Mouse (Mus musculus): ENCODE measurements around the gene Irs1. TPM values are rescaled to one million over a fixed set of nuclear protein-coding genes. Genes with fewer than 3 reads are reported as not detected.

Irs1 gene
- polyA plus RNA-seq, 1 experiment from 2014 or later = 4.3 TPM

DNA sequence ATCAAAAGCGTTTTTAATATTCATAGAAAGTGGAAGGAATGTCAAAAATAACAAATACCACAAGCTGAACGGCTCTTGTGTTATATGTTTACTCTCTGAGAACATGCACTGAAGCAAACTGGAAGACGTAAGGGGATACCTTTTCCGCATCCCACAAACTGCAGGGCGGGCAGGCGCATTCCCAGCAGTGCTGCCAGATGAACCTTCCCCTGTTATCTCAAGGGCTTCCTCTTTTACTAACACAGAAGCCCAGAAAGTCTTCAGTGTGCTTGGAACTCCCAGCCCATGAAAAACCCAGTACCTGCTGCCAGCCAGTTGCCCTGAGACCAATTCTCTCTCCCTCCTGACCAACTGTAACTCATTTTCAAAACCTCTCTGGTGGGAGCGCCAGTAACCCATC lies 90.6 kb downstream of the Irs1 start:
- no peaks in the 10 kb centered on the region for H3K27me3 ChIP-seq (ENCODE audit: insufficient read depth, low read length)
- peaks cover 16% of the 10 kb centered on the region; the same call in 1 of the 2 replicates for H3K4me1 ChIP-seq (ENCODE audit: insufficient read depth, low read length)
- ATAC-seq (ENCODE audit: low FRiP score, low TSS enrichment) = no peak; the same call in 1 of the 2 replicates
- no peak overlapping the region for H3K4me3 ChIP-seq (ENCODE audit: low read length)
- H3K9ac ChIP-seq (replicated peaks; ENCODE audit: low read length) = no peak overlapping the region
- 57% methylated on average over 7 of the region's 7 CpGs for WGBS
- H3K9me3 ChIP-seq (ENCODE audit: low read length) = no peaks in the 10 kb centered on the region
- no peak overlapping the region for H3K27ac ChIP-seq (ENCODE audit: low read length)
- H3K4me2 ChIP-seq (replicated peaks; ENCODE audit: low read depth, low read length) = no peak overlapping the region
- no peaks in the 10 kb centered on the region for H3K36me3 ChIP-seq (ENCODE audit: insufficient read depth, low read length)

DNA sequence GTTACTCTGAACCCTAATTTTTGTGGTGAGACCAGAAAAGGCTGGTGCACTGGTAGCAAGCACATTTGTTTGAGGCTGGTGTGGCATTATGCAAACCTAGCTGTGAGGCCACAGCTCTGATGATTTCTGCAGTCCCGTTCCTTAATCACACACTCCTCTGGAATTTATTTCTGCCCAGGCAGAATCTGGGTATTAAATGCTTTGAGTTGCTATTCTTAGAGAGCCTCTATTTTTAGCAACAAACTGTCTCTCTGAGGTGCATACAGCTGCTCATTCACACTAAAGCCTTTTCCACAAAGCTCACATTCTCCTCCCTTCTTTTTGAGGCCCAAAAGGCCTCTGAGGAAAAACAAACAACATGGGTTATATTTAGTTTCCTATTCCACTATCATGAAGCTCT lies 91.3 kb downstream of the Irs1 start:
- 10% methylated on average over 1 of the region's 1 CpGs for WGBS
- H3K27me3 ChIP-seq (ENCODE audit: insufficient read depth, low read length) = no peaks in the 10 kb centered on the region
- no peaks in the 10 kb centered on the region for H3K36me3 ChIP-seq (ENCODE audit: insufficient read depth, low read length)
- ATAC-seq (ENCODE audit: low FRiP score, low TSS enrichment) = no peak
- H3K9ac ChIP-seq (replicated peaks; ENCODE audit: low read length) = no peak overlapping the region
- peaks cover 16% of the 10 kb centered on the region; the same call in 1 of the 2 replicates for H3K4me1 ChIP-seq (ENCODE audit: insufficient read depth, low read length)
- no peak overlapping the region for H3K4me2 ChIP-seq (replicated peaks; ENCODE audit: low read depth, low read length)
- H3K27ac ChIP-seq (ENCODE audit: low read length) = peak overlapping the region; percentile 30; the same call in 1 of the 2 replicates
- no peak overlapping the region for H3K4me3 ChIP-seq (ENCODE audit: low read length)
- no peaks in the 10 kb centered on the region for H3K9me3 ChIP-seq (ENCODE audit: low read length)

GRCm38 (mm10) chr1:82191579-82191978 lies 99.6 kb downstream of the Irs1 start:
- no peaks in the 10 kb centered on the region for H3K36me3 ChIP-seq (ENCODE audit: insufficient read depth, low read length)
- H3K4me3 ChIP-seq (ENCODE audit: low read length) = no peak overlapping the region
- no peak overlapping the region for H3K4me2 ChIP-seq (replicated peaks; ENCODE audit: low read depth, low read length)
- H3K4me1 ChIP-seq (ENCODE audit: insufficient read depth, low read length) = peaks cover 3% of the 10 kb centered on the region; the same call in 1 of the 2 replicates
- no peaks in the 10 kb centered on the region for H3K27me3 ChIP-seq (ENCODE audit: insufficient read depth, low read length)
- H3K9ac ChIP-seq (replicated peaks; ENCODE audit: low read length) = no peak overlapping the region
- no peak for ATAC-seq (ENCODE audit: low FRiP score, low TSS enrichment)
- H3K27ac ChIP-seq (ENCODE audit: low read length) = no peak overlapping the region
- 64% methylated on average over 3 of the region's 3 CpGs for whole genome bisulfite sequencing
- no peaks in the 10 kb centered on the region for H3K9me3 ChIP-seq (ENCODE audit: low read length)

GRCm38 (mm10) chr1:82189516-82189915 lies 101.7 kb downstream of the Irs1 start:
- H3K36me3 ChIP-seq (ENCODE audit: insufficient read depth, low read length) = no peaks in the 10 kb centered on the region
- H3K4me2 ChIP-seq (replicated peaks; ENCODE audit: low read depth, low read length) = no peak overlapping the region
- WGBS = 18% methylated on average over 3 of the region's 3 CpGs
- no peaks in the 10 kb centered on the region for H3K9me3 ChIP-seq (ENCODE audit: low read length)
- H3K4me3 ChIP-seq (ENCODE audit: low read length) = no peak overlapping the region
- no peak overlapping the region for H3K9ac ChIP-seq (replicated peaks; ENCODE audit: low read length)
- H3K27ac ChIP-seq (ENCODE audit: low read length) = no peak overlapping the region
- peaks cover 3% of the 10 kb centered on the region; the same call in 1 of the 2 replicates for H3K4me1 ChIP-seq (ENCODE audit: insufficient read depth, low read length)
- ATAC-seq (ENCODE audit: low FRiP score, low TSS enrichment) = no peak
- H3K27me3 ChIP-seq (ENCODE audit: insufficient read depth, low read length) = no peaks in the 10 kb centered on the region

DNA sequence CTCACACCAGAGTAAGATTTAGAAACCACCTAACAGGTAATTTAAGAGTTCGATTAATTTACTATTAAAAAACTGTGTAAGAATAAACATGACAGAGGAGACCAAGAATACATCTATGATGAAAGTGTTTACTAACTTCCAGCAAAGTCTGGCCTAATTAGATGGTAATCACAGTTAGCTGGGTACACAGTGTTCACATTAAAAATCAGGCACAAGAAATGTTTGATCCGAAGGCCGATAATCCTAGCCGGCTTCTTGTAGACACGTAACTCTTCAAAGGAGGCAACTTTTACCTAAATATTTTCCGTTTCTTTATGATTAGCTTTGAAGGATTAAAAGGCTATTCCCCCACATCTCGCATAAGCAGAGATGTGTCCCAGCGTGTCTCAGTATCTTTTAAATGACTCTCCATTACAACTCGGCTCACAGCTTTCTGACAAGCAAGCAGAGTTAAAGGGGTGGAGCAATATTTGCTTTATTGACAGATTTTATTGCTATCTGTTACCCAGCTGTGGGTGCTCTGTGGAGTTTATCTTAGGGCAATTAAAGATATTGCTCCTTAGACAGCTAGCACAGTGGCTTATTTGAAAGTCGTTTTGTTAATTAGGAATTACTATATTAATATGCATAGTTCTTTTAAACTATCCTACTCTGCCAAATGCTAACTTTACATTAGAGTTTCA lies 102.5 kb downstream of the Irs1 start:
- Histone ChIP-seq H3K4me1 (ENCODE audit: insufficient read depth, low read length) (peaks cover 3% of the 10 kb centered on the region; the same call in 1 of the 2 replicates), H3K27ac (ENCODE audit: low read length) (no peak overlapping the region), H3K9ac (replicated peaks; ENCODE audit: low read length) (no peak overlapping the region), H3K4me3 (ENCODE audit: low read length) (no peak overlapping the region), H3K27me3 (ENCODE audit: insufficient read depth, low read length) (no peaks in the 10 kb centered on the region), H3K36me3 (ENCODE audit: insufficient read depth, low read length) (no peaks in the 10 kb centered on the region), H3K9me3 (ENCODE audit: low read length) (no peaks in the 10 kb centered on the region), H3K4me2 (replicated peaks; ENCODE audit: low read depth, low read length) (no peak overlapping the region)
- WGBS = 81% methylated on average over 10 of the region's 10 CpGs
- ATAC-seq (ENCODE audit: low FRiP score, low TSS enrichment) = no peak

DNA sequence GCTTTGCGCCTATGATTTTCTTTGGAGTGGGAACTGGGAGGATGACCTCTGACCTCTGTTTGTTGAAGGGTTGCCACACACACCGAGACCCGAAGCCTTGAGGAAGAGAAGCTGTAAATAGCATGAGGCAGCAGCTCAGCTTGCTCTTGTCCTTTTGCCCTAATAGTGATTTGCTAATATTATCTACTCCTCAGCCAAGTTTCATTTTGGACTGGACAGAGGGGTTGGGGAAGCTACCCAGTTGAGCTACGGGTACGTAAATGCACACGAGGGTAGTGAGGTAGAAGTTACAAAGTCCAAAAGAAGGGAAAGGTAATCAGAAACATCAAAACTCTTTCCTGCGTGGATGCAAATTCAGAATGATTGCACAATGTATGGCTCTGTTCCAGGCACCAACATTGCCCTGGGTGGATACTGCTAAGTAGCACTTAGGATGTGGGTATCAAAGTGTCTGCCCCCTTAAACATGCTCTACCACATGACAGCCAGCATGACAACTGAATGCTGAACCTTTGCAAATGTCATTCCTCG lies 107.2 kb downstream of the Irs1 start:
- 68% methylated on average over 8 of the region's 8 CpGs for WGBS
- no peak overlapping the region for H3K4me3 ChIP-seq (ENCODE audit: low read length)
- no peaks in the 10 kb centered on the region for H3K36me3 ChIP-seq (ENCODE audit: insufficient read depth, low read length)
- H3K4me1 ChIP-seq (ENCODE audit: insufficient read depth, low read length) = no peaks in the 10 kb centered on the region
- no peak overlapping the region for H3K4me2 ChIP-seq (replicated peaks; ENCODE audit: low read depth, low read length)
- no peak overlapping the region for H3K9ac ChIP-seq (replicated peaks; ENCODE audit: low read length)
- no peak for ATAC-seq (ENCODE audit: low FRiP score, low TSS enrichment)
- no peaks in the 10 kb centered on the region for H3K27me3 ChIP-seq (ENCODE audit: insufficient read depth, low read length)
- no peak overlapping the region for H3K27ac ChIP-seq (ENCODE audit: low read length)
- H3K9me3 ChIP-seq (ENCODE audit: low read length) = no peaks in the 10 kb centered on the region

Other genes with a start within 250 kb of the Irs1 start
- gene Gm9747, start 58.3 kb downstream of the Irs1 start, polyA plus RNA-seq (2015; fragmentation: Nextera tagmentation; extraction: Ambion mirVana) = 13.1 and 15.0 TPM in 2 replicates
- 11.2 and 11.8 TPM in 2 replicates for gene Rhbdd1, start 25.0 kb upstream of the Irs1 start, polyA plus RNA-seq (2015; fragmentation: Nextera tagmentation; extraction: Ambion mirVana)